Mouse (Mus musculus) midbrain, embryonic 12.5 days (tissue): ENCODE results near the gene Ms4a6c. TPM values are rescaled to one million over a fixed set of nuclear protein-coding genes. Genes with fewer than 3 reads are reported as not detected.
"Not testable (repeated sequence)": the region's sequence is repeated elsewhere in the genome, so short reads cannot be mapped to it uniquely, and the experiment has no call there.

Experiments used
- ATAC-seq: fragments of 200-750 bp; cut with Nextera tagmentation; 2 replicates; pipeline ENCODE4 v1.8.0; 2017; ENCODE audit warnings: low read depth, moderate TSS enrichment, moderate library complexity; ENCODE audit not compliant: low FRiP score
- H3K27ac ChIP-seq: fragments of 300-500 bp; sonication (generic); replicated peaks from 2 replicates; pipeline ENCODE4 v1.5.1; 2016; ENCODE audit warnings: mild to moderate bottlenecking
- H3K27me3 ChIP-seq: fragments of 300-500 bp; sonication (generic); 2 replicates; pipeline ENCODE4 v1.6.1; 2016; ENCODE audit warnings: mild to moderate bottlenecking
- H3K36me3 ChIP-seq: fragments of 300-500 bp; sonication (generic); 2 replicates; pipeline ENCODE4 v1.6.1; 2016
- H3K4me1 ChIP-seq: fragments of 300-500 bp; sonication (generic); 2 replicates; pipeline ENCODE4 v1.6.1; 2016
- H3K4me2 ChIP-seq: fragments of 300-500 bp; sonication (generic); replicated peaks from 2 replicates; pipeline ENCODE4 v1.6.1; 2016; ENCODE audit warnings: mild to moderate bottlenecking, moderate library complexity
- H3K4me3 ChIP-seq: fragments of 300-500 bp; sonication (generic); 2 replicates; pipeline ENCODE4 v1.5.1; 2016; ENCODE audit warnings: mild to moderate bottlenecking
- H3K9ac ChIP-seq: fragments of 300-500 bp; sonication (generic); replicated peaks from 2 replicates; pipeline ENCODE4 v1.6.1; 2016; ENCODE audit warnings: mild to moderate bottlenecking, moderate library complexity
- H3K9me3 ChIP-seq: fragments of 300-500 bp; sonication (generic); 2 replicates; pipeline ENCODE4 v1.6.1; 2016; ENCODE audit warnings: mild to moderate bottlenecking
- WGBS: fragments of 180-500 bp; shearing (Covaris S2); methylation state at CpG from one replicate; pipeline ENCODE4 v1.1.7; 2016; 5-methylcytosine and 5-hydroxymethylcytosine counted together
- polyA plus RNA-seq: library from polyadenylated mRNA; unstranded; fragments of >200 nt; fragmentation: Nextera tagmentation; extraction: Ambion mirVana; gene quantifications from 2 replicates; pipeline ENCODE4 v1.2.1, GENCODE M21; 2016

The Ms4a6c gene
- polyA plus RNA-seq, 1 experiment from 2014 or later: 3.1 TPM

GRCm38 (mm10) chr19:11516246-11516645, 47.1 kb downstream of the Ms4a6c start, which contains the start of gene Ms4a6b:
Gene Ms4a6b (plus strand): TSS chr19:11516512.
- no peak within 1 kb of the TSS for H3K4me2 ChIP-seq
- H3K9ac ChIP-seq: no peak within 1 kb of the TSS
- no peak within 1 kb of the TSS for H3K27ac ChIP-seq
- no peaks in the 10 kb centered on the region for H3K36me3 ChIP-seq
- no peaks in the 10 kb centered on the region for H3K27me3 ChIP-seq
- H3K4me1 ChIP-seq: no peaks in the 10 kb centered on the region
- no peak for ATAC-seq
- H3K4me3 ChIP-seq: no peak within 1 kb of the TSS
- no peaks in the 10 kb centered on the region for H3K9me3 ChIP-seq

DNA sequence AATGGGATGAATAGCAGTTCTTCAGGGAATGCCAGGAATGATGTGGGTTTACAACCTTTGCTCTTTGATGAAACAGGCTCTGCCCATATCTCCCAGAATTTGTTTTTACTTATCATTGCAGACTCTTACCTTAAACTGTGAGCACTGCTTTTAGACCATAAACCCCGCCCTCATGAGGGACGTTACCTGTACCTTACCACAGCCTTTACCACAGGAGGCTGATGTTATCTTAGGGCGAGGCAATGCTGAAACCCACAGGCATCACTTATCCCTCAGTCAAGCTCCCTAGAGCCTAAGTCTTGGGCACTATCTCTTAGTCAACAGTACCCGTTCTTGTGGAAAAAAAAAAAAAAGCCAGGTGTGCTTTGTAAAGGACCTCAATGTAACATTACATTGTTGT, 47.7 kb downstream of the Ms4a6c start:
- no peak for ATAC-seq
- H3K36me3 ChIP-seq: no peaks in the 10 kb centered on the region

DNA sequence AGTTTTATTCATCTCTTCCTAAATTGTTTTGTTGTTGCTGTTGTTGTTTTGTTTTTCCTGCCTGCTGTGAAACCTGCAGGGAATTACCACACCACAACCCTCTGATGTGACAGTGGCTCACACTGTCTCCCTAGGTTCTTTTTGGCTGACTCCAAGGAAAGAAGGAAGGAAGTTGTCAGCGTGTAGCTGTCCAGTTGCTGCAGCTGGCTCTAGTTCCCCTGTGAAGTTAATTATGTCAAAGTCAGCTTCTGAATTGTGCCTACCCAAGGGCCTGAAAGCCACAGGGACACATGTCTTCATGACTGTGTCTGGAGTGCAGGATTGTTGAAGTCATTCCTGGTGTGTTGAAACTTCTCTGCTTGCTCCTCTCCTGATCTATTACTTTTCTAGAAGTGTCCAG, 48.2 kb downstream of the Ms4a6c start:
- H3K4me3 ChIP-seq, H3K9me3 ChIP-seq, H3K36me3 ChIP-seq, H3K9ac ChIP-seq, ATAC-seq, H3K4me1 ChIP-seq, H3K27me3 ChIP-seq, H3K27ac ChIP-seq, H3K4me2 ChIP-seq: not testable (repeated sequence)
- 52% methylated on average over 1 of the region's 1 CpGs for WGBS

More for the DNA sequence above, 47.7 kb downstream of the Ms4a6c start:
- Histone ChIP-seq H3K27me3 (no peaks in the 10 kb centered on the region), H3K4me1 (no peaks in the 10 kb centered on the region), H3K9ac (no peak overlapping the region), H3K4me2 (no peak overlapping the region), H3K27ac (no peak overlapping the region), H3K4me3 (no peak overlapping the region), H3K9me3 (no peaks in the 10 kb centered on the region)
- WGBS: 84% methylated on average over 4 of the region's 4 CpGs

DNA sequence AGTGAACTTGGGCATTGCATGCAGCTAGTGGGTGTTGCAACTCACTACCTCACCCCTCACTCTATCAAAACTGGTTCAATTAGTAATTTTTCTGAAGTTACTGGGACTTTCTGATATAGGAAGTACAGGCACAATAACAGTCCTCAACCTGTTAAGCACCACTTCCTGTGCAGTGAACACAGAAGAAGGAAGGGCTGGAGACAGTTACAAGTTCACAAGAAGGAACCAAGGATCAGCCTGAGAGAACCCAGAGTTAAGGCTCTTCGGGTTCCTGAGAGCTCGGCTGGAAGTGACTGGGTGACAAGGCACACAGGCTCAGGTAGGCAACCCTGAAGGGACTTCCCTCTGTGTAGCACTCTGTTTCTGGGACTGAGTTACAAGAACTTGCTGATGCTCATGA, 49.2 kb downstream of the Ms4a6c start:
- H3K9me3 ChIP-seq, H3K9ac ChIP-seq, H3K4me3 ChIP-seq, H3K27me3 ChIP-seq, H3K27ac ChIP-seq, H3K4me1 ChIP-seq, H3K4me2 ChIP-seq, H3K36me3 ChIP-seq, ATAC-seq: not testable (repeated sequence)
- 86% methylated on average over 2 of the region's 2 CpGs for WGBS

DNA sequence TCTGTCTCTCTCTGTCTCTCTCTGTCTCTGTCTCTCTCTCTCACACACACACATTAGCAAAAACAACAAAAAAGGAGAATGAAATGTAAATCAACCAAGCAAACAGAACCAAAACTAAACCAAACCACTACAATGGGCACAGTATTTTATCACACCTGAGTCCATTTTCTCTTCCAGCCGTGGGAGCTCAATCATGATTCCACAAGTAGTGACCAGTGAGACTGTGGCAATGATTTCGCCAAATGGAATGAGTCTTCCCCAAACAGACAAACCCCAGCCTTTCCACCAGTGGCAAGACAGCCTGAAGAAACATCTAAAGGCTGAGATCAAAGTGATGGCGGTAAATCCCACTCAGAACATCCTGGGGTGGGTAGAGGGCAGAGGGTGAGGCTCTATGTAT, 51.0 kb downstream of the Ms4a6c start:
- Histone ChIP-seq H3K9ac (no peak overlapping the region), H3K9me3 (no peaks in the 10 kb centered on the region), H3K36me3 (no peaks in the 10 kb centered on the region), H3K4me2 (no peak overlapping the region), H3K4me1 (no peaks in the 10 kb centered on the region), H3K27ac (no peak overlapping the region), H3K4me3 (no peak overlapping the region), H3K27me3 (no peaks in the 10 kb centered on the region)
- no peak for ATAC-seq
- WGBS: 88% methylated on average over 3 of the region's 3 CpGs

Other genes with a start within 250 kb of the Ms4a6c start
- gene Ms4a12, start 236.9 kb upstream of the Ms4a6c start, polyA plus RNA-seq: not detected in 2 replicates
- gene Ms4a1, start 203.1 kb upstream of the Ms4a6c start, polyA plus RNA-seq: not detected in 2 replicates
- gene Ms4a5, start 185.5 kb upstream of the Ms4a6c start, polyA plus RNA-seq: not detected in 2 replicates
- 0.04 TPM in 1 of 2 replicates, not detected in the other for gene Ms4a14, start 154.9 kb upstream of the Ms4a6c start, polyA plus RNA-seq
- 2.3 and 2.7 TPM in 2 replicates for gene Ms4a7, start 133.2 kb upstream of the Ms4a6c start, polyA plus RNA-seq
- 1.9 and 3.1 TPM in 2 replicates for gene Ms4a4a, start 93.8 kb upstream of the Ms4a6c start, polyA plus RNA-seq
- 0.13 and 0.17 TPM in 2 replicates for gene Ms4a4c, start 64.6 kb upstream of the Ms4a6c start, polyA plus RNA-seq
- gene Ms4a4b, start 25.8 kb upstream of the Ms4a6c start, polyA plus RNA-seq: not detected in 2 replicates
- not detected in 2 replicates for gene Gm8369, start 16.6 kb downstream of the Ms4a6c start, polyA plus RNA-seq
- 3.1 and 3.3 TPM in 2 replicates for gene Ms4a6b, start 47.1 kb downstream of the Ms4a6c start, polyA plus RNA-seq
- gene Ms4a4d, start 67.4 kb downstream of the Ms4a6c start, polyA plus RNA-seq: 0.20 TPM in 1 of 2 replicates, not detected in the other
- 2.9 and 4.1 TPM in 2 replicates for gene Ms4a6d, start 135.5 kb downstream of the Ms4a6c start, polyA plus RNA-seq
- gene Ms4a2, start 154.4 kb downstream of the Ms4a6c start, polyA plus RNA-seq: not detected in 2 replicates
- gene Ms4a3, start 171.5 kb downstream of the Ms4a6c start, polyA plus RNA-seq: not detected in 2 replicates
- not detected in 2 replicates for gene Oosp2, start 191.2 kb downstream of the Ms4a6c start, polyA plus RNA-seq
- gene Oosp1, start 221.8 kb downstream of the Ms4a6c start, polyA plus RNA-seq: not detected in 2 replicates
- not detected in 2 replicates for gene Oosp3, start 227.7 kb downstream of the Ms4a6c start, polyA plus RNA-seq